Mouse (Mus musculus): Measurements from ENCODE around the gene Foxd1.

Gene Foxd1

GRCm38 (mm10) chr13:98390363-98390762 lies 36.3 kb downstream of the Foxd1 start:
- no peak for DNase-seq

DNA sequence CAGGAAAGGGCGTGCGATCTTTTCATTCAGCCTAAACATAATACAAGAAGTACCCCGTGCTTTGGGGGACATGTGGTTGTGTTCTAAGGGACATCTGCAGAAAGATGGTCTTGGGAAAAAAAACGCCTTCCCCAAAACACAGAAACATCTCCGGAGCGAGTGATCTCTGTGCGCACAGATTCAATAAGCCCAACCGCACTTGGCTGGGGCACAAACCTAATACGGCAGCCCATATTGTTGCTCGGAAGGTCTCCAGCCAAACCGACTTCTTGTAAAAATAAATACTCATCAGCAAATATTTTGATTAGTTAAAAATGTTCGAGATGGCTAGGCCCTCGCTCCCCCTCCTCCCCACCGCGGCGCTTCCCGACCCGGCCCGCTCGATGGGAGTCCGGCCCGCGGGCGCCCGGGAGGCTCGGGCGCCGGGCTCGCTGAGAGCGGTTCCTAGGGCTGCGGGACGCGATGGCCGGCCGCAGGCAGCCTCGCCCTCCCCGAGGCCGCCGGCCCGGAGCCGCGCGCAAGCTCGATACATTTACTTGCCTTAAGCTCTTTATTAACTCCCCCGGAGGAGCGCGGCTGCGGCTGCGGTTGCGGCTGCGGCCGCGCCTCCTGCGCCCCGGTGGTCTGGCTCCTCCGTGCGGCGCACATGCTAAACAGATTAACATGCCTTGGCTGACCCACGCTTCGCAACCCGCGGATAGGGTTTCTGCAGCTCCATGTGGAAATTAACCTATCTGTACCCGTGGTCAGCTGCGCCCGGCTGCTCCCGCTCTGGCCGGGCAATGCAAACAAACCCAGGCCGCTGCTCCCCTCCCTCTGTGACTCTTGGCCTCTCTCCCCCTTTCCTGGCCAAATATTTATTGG lies 37.0 kb downstream of the Foxd1 start:
- peak; percentile 26 for DNase-seq

GRCm38 (mm10) chr13:98391635-98391990 lies 37.6 kb downstream of the Foxd1 start:
- DNase-seq, result no peak

DNA sequence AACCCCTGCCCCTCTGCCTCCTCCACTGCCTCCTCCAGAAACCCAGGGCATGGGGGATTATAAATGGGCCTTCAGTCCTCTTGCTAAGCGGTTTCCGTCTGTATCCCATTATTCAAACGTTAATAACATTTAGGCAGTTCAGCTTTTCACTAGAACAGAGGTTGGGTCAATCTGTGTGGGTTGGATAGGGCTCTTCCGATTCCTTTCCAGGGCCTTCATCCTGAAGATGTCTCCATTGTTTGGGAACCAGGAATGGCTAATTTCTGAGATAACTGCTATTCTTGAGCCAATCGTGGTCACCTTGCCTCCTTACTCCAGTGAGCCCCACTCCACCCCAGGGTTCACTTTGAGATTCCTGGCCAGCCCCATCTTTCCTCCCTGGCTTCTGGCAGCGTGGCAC lies 38.0 kb downstream of the Foxd1 start:
- no peak for DNase-seq

- DNase-seq, result peak; percentile 5
These were observed 39.5 kb downstream of the Foxd1 start for GRCm38 (mm10) chr13:98393356-98394070.
